In the genomic region with DNA sequence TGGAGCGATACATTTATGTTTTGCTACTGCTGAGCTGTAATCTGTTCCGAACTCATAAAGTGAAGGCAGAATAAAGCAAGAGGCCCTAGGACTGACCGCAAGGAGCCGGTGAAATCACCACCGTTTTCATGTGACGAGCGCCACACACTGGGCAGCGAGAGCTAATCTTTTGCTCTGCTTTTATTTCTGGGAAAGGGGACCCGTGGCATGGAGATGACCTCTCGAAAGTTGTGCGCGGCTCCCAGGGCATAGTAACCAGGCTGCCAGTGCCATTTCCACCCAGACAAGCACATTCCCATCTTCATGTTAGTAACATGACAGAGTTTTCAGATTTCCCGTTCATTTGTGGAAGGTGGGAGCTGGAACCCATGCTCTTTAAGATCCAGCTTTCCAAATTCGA, we compare ENCODE assay signal across 9 mouse cellular contexts. TPM values are rescaled to one million over a fixed set of nuclear protein-coding genes. Genes with fewer than 3 reads are reported as not detected.
DNase-seq lines count a peak whose midpoint lies in the region; ATAC-seq and TF ChIP-seq lines count a peak whose summit lies in the region.
"Had no signal": no experiment of that assay in that cellular context is flagged by ENCODE, and none has a peak within 500 bp of the region (broad histone marks: within the 10 kb centered on the region; RNA-seq: fewer than 3 reads in every experiment).

No protein-coding gene starts in this region.

- peak overlapping the region; percentile 53 for H3K27ac ChIP-seq in gastrocnemius, adult 2 months
- no peak overlapping the region for H3K27ac ChIP-seq in hindbrain, embryonic 15.5 days (replicated peaks)
- H3K27ac ChIP-seq in limb, embryonic 13.5 days: peak overlapping the region; percentile 78
- H3K27ac ChIP-seq in midbrain, embryonic 12.5 days (replicated peaks): no peak overlapping the region
- no peak overlapping the region for H3K27ac ChIP-seq in spleen, adult 2 months (ENCODE audit: insufficient read depth, low read length)

- H3K4me1 ChIP-seq in hindbrain, embryonic 15.5 days (replicated peaks): peaks cover 21% of the 10 kb centered on the region
- peaks cover 66% of the 10 kb centered on the region for H3K4me1 ChIP-seq in limb, embryonic 13.5 days
- peaks cover 34% of the 10 kb centered on the region for H3K4me1 ChIP-seq in midbrain, embryonic 12.5 days
- H3K4me1 ChIP-seq in spleen, adult 2 months (ENCODE audit: control insufficient read depth, insufficient read depth, insufficient read length): peaks cover 4% of the 10 kb centered on the region; the same call in 1 of the 2 replicates

- no peaks in the 10 kb centered on the region for H3K27me3 ChIP-seq in hindbrain, embryonic 15.5 days
- peaks cover 14% of the 10 kb centered on the region for H3K27me3 ChIP-seq in limb, embryonic 13.5 days
- H3K27me3 ChIP-seq in midbrain, embryonic 12.5 days: no peaks in the 10 kb centered on the region
- no peaks in the 10 kb centered on the region; the same call in 1 of the 2 replicates for H3K27me3 ChIP-seq in spleen, adult 2 months (ENCODE audit: control insufficient read depth, insufficient read depth, low read length)

- ATAC-seq in hindbrain, embryonic 15.5 days (ENCODE audit: low FRiP score, low read depth): peak; percentile 49
- ATAC-seq in limb, embryonic 13.5 days (ENCODE audit: low FRiP score, low read depth): no peak
- peak; percentile 35; the same call in 1 of the 2 replicates for ATAC-seq in midbrain, embryonic 12.5 days (ENCODE audit: low FRiP score, low read depth)

- no peaks in the 10 kb centered on the region for H3K36me3 ChIP-seq in hindbrain, embryonic 15.5 days
- no peaks in the 10 kb centered on the region for H3K36me3 ChIP-seq in limb, embryonic 13.5 days
- H3K36me3 ChIP-seq in midbrain, embryonic 12.5 days: no peaks in the 10 kb centered on the region
- no peaks in the 10 kb centered on the region for H3K36me3 ChIP-seq in spleen, adult 2 months (ENCODE audit: control insufficient read depth, insufficient read depth, low read length)
- H3K36me3 ChIP-seq: G1E had no signal

- no peaks in the 10 kb centered on the region for H3K9me3 ChIP-seq in hindbrain, embryonic 15.5 days
- H3K9me3 ChIP-seq in limb, embryonic 13.5 days: no peaks in the 10 kb centered on the region
- no peaks in the 10 kb centered on the region for H3K9me3 ChIP-seq in midbrain, embryonic 12.5 days
- H3K9me3 ChIP-seq: G1E had no signal

- no peak for TF ChIP-seq POLR2A in spleen, adult 2 months (IDR thresholded peaks at IDR 0.05; ENCODE audit: low read depth, low read length)

- H3K4me2 ChIP-seq in hindbrain, embryonic 15.5 days: peak overlapping the region; percentile 49
- H3K4me2 ChIP-seq in limb, embryonic 13.5 days (replicated peaks): peak overlapping the region; percentile 57
- peak overlapping the region; percentile 29 for H3K4me2 ChIP-seq in midbrain, embryonic 12.5 days (replicated peaks)

- peak overlapping the region; percentile 61 for H3K4me3 ChIP-seq in gastrocnemius, adult 2 months
- H3K4me3 ChIP-seq in hindbrain, embryonic 15.5 days: no peak overlapping the region
- H3K4me3 ChIP-seq in limb, embryonic 13.5 days: peak overlapping the region; percentile 8; the same call in 1 of the 2 replicates
- H3K4me3 ChIP-seq in midbrain, embryonic 12.5 days: no peak overlapping the region
- no peak overlapping the region for H3K4me3 ChIP-seq in spleen, adult 2 months (ENCODE audit: extremely low read depth, insufficient read depth, insufficient read length)

- intact Hi-C loops in gastrocnemius, adult 2 months (cut with DNase I): loop anchor here (2.0 to 5.0 kb wide), 3 partner anchors 82 to 362 kb away; no protein-coding TSS in a partner anchor

- peak; percentile 25 for DNase-seq in ovary, adult 18-20 months (ENCODE audit: low spot score)
- no peak for DNase-seq in ovary, postnatal 10 days (ENCODE audit: low spot score)
- DNase-seq in cerebellum, postnatal 14 days: peak; percentile 79 to 83
- peak; percentile 75 for DNase-seq in gastrocnemius, adult 2 months
- peak in 1 of 2 experiments; percentile 33 for DNase-seq in spleen, adult 2 months (ENCODE audit: low read depth in 1 of 2, low spot score in 2 of 2)

- peak; percentile 74 for TF ChIP-seq CTCF in gastrocnemius, adult 2 months (IDR thresholded peaks at IDR 0.05)
- TF ChIP-seq CTCF in spleen, adult 2 months (IDR thresholded peaks at IDR 0.05; ENCODE audit: extremely low read depth, insufficient read depth, insufficient read length, insufficient replicate concordance): 0 out of 2 replicates have a peak, but pooled peaks have one; percentile 34

- H3K9ac ChIP-seq in hindbrain, embryonic 15.5 days: no peak overlapping the region
- peak overlapping the region; percentile 43; the same call in 1 of the 2 replicates for H3K9ac ChIP-seq in limb, embryonic 13.5 days
- no peak overlapping the region for H3K9ac ChIP-seq in midbrain, embryonic 12.5 days (replicated peaks)

- 14% methylated on average over 14 of the region's 14 CpGs for WGBS in hindbrain, embryonic 15.5 days
- 10% methylated on average over 14 of the region's 14 CpGs for WGBS in limb, embryonic 13.5 days
- 9% methylated on average over 14 of the region's 14 CpGs for WGBS in midbrain, embryonic 12.5 days
- WGBS in spleen, adult 2 months: 10% methylated on average over 14 of the region's 14 CpGs

RNA-seq across cellular contexts. Expression of gene Ttc30a2, which starts 13.5 kb away (rescaled TPM):
- under 1 TPM; 0.33 to 0.38 TPM for total RNA-seq in gastrocnemius, adult 2 months (2021)
- 0.77 and 0.85 TPM in 2 replicates for polyA plus RNA-seq in hindbrain, embryonic 15.5 days (2015; fragmentation: Nextera tagmentation; extraction: Ambion mirVana)
- 0.37 and 0.42 TPM in 2 replicates for polyA plus RNA-seq in limb, embryonic 13.5 days (2015; fragmentation: Nextera tagmentation; extraction: Ambion mirVana)
- 0.63 and 0.70 TPM in 2 replicates for polyA plus RNA-seq in midbrain, embryonic 12.5 days (2016; fragmentation: Nextera tagmentation; extraction: Ambion mirVana)
- polyA plus RNA-seq in spleen, adult 2 months (2012; rRNA removed): 0.07 and 0.12 TPM in 2 replicates
- polyA plus RNA-seq: G1E had no signal

RNA-seq across cellular contexts. Expression of gene Ttc30a1, which starts 17.3 kb away (rescaled TPM):
- total RNA-seq in gastrocnemius, adult 2 months (2021): 1 to 10 TPM; 1.1 to 1.6 TPM
- 7.3 and 8.0 TPM in 2 replicates for polyA plus RNA-seq in hindbrain, embryonic 15.5 days (2015; fragmentation: Nextera tagmentation; extraction: Ambion mirVana)
- 8.4 and 9.3 TPM in 2 replicates for polyA plus RNA-seq in limb, embryonic 13.5 days (2015; fragmentation: Nextera tagmentation; extraction: Ambion mirVana)
- 9.1 and 9.3 TPM in 2 replicates for polyA plus RNA-seq in midbrain, embryonic 12.5 days (2016; fragmentation: Nextera tagmentation; extraction: Ambion mirVana)
- 1.4 and 1.9 TPM in 2 replicates for polyA plus RNA-seq in spleen, adult 2 months (2012; rRNA removed)
- total RNA-seq: G1E had no signal
- polyA plus RNA-seq: G1E had no signal

RNA-seq across cellular contexts. Expression of gene Ttc30b, which starts 26.1 kb away (rescaled TPM):
- total RNA-seq in gastrocnemius, adult 2 months (2021): 1 to 10 TPM; 2.7 to 3.0 TPM
- 17.5 and 21.8 TPM in 2 replicates for polyA plus RNA-seq in hindbrain, embryonic 15.5 days (2015; fragmentation: Nextera tagmentation; extraction: Ambion mirVana)
- 10.3 TPM in 2 replicates for polyA plus RNA-seq in limb, embryonic 13.5 days (2015; fragmentation: Nextera tagmentation; extraction: Ambion mirVana)
- 8.8 and 9.7 TPM in 2 replicates for polyA plus RNA-seq in midbrain, embryonic 12.5 days (2016; fragmentation: Nextera tagmentation; extraction: Ambion mirVana)
- 1.8 and 2.6 TPM in 2 replicates for polyA plus RNA-seq in spleen, adult 2 months (2012; rRNA removed)

Comparison
In these comparisons a context has a peak if more than half of its experiments do, and no peak if none do; other contexts are left out.
1. H3K27ac ChIP-seq: peak in gastrocnemius, adult 2 months (single experiment) and limb, embryonic 13.5 days (single experiment); none in hindbrain, embryonic 15.5 days (single experiment), midbrain, embryonic 12.5 days (single experiment) and spleen, adult 2 months (single experiment).
2. H3K4me3 ChIP-seq: peak in gastrocnemius, adult 2 months (single experiment) and limb, embryonic 13.5 days (single experiment); none in hindbrain, embryonic 15.5 days (single experiment), midbrain, embryonic 12.5 days (single experiment) and spleen, adult 2 months (single experiment).
3. Peak in every context shown above with its lines, with median percentiles within 50 percentile points of each other: H3K4me2 ChIP-seq.